Mouse (Mus musculus) midbrain, embryonic 16.5 days (tissue): ENCODE data around the gene Nrm. TPM values are rescaled to one million over a fixed set of nuclear protein-coding genes. Genes with fewer than 3 reads are reported as not detected.

Experiments used
- ATAC-seq: fragments of 200-750 bp; cut with Nextera tagmentation; 2 replicates; pipeline ENCODE4 v1.8.0; 2017; ENCODE audit warnings: moderate TSS enrichment
- H3K27ac ChIP-seq: fragments of 300-500 bp; sonication (generic); 2 replicates; pipeline ENCODE4 v1.5.1; 2014; ENCODE audit warnings: mild to moderate bottlenecking, low read length, mixed read lengths
- H3K27me3 ChIP-seq: fragments of 300-500 bp; sonication (generic); 2 replicates; pipeline ENCODE4 v1.6.1; 2014; ENCODE audit warnings: low read depth, low read length, mixed read lengths; ENCODE audit not compliant: control insufficient read depth, insufficient read depth
- H3K36me3 ChIP-seq: fragments of 300-500 bp; sonication (generic); 2 replicates; pipeline ENCODE4 v1.6.1; 2014; ENCODE audit warnings: mild to moderate bottlenecking, low read length, moderate library complexity, mixed read lengths; ENCODE audit not compliant: control insufficient read depth, insufficient read depth
- H3K4me1 ChIP-seq: fragments of 300-500 bp; sonication (generic); 2 replicates; pipeline ENCODE4 v1.6.1; 2014; ENCODE audit warnings: mild to moderate bottlenecking, low read length, mixed read lengths; ENCODE audit not compliant: control insufficient read depth, insufficient read depth
- H3K4me2 ChIP-seq: fragments of 300-500 bp; sonication (generic); 2 replicates; pipeline ENCODE4 v1.6.1; 2014; ENCODE audit warnings: mild to moderate bottlenecking, low read length, mixed read lengths
- H3K4me3 ChIP-seq: fragments of 300-500 bp; sonication (generic); 2 replicates; pipeline ENCODE4 v1.5.1; 2014; ENCODE audit warnings: low read depth, mild to moderate bottlenecking, low read length, moderate library complexity, mixed read lengths
- H3K9ac ChIP-seq: fragments of 300-500 bp; sonication (generic); 2 replicates; pipeline ENCODE4 v1.6.1; 2014; ENCODE audit warnings: low read depth, low read length, mixed read lengths
- H3K9me3 ChIP-seq: fragments of 300-500 bp; sonication (generic); replicated peaks from 2 replicates; pipeline ENCODE4 v1.6.1; 2014; ENCODE audit warnings: mild to moderate bottlenecking, low read length, mixed read lengths; ENCODE audit not compliant: control insufficient read depth, poor library complexity, severe bottlenecking
- WGBS: fragments of 180-500 bp; shearing (Covaris S2); extraction: QIAGEN DNeasy Blood & Tissue Kit; methylation state at CpG from one replicate; pipeline ENCODE4 v1.1.7; 2014; 5-methylcytosine and 5-hydroxymethylcytosine counted together
- polyA plus RNA-seq: library from polyadenylated mRNA; unstranded; fragments of >200 nt; fragmentation: Nextera tagmentation; extraction: Ambion mirVana; gene quantifications from 2 replicates; pipeline ENCODE4 v1.2.1, GENCODE M21; 2015

The Nrm gene
- polyA plus RNA-seq, 1 experiment from 2014 or later: 14.6 TPM

- no peak for ATAC-seq
Observed at GRCm38 (mm10) chr17:35868961-35869345, 7.8 kb downstream of the Nrm start.

GRCm38 (mm10) chr17:35869346-35870067 lies 8.4 kb downstream of the Nrm start:
- Histone ChIP-seq H3K27me3 (no peaks in the 10 kb centered on the region), H3K4me1 (peaks cover 57% of the 10 kb centered on the region), H3K9ac (peak overlapping the region; percentile 85), H3K4me2 (peak overlapping the region; percentile 95), H3K27ac (peak overlapping the region; percentile 48; the same call in 1 of the 2 replicates), H3K4me3 (peak overlapping the region; percentile 74), H3K36me3 (no peaks in the 10 kb centered on the region; the same call in 1 of the 2 replicates), H3K9me3 (no peaks in the 10 kb centered on the region; the same call in 1 of the 2 replicates)
- no peak for ATAC-seq
- WGBS: 1% methylated on average over 7 of the region's 7 CpGs

More at GRCm38 (mm10) chr17:35868961-35869345, 7.8 kb downstream of the Nrm start:
- no peaks in the 10 kb centered on the region; the same call in 1 of the 2 replicates for H3K9me3 ChIP-seq
- 4% methylated on average over 7 of the region's 7 CpGs for WGBS
- no peaks in the 10 kb centered on the region; the same call in 1 of the 2 replicates for H3K36me3 ChIP-seq
- no peaks in the 10 kb centered on the region for H3K27me3 ChIP-seq
- H3K4me2 ChIP-seq: peak overlapping the region; percentile 95
- peak overlapping the region; percentile 74 for H3K4me3 ChIP-seq
- peak overlapping the region; percentile 95; the same call in 1 of the 2 replicates for H3K27ac ChIP-seq
- peaks cover 58% of the 10 kb centered on the region for H3K4me1 ChIP-seq
- H3K9ac ChIP-seq: peak overlapping the region; percentile 85

GRCm38 (mm10) chr17:35870151-35870883 lies 9.2 kb downstream of the Nrm start:
- peak overlapping the region; percentile 54; the same call in 1 of the 2 replicates for H3K27ac ChIP-seq
- H3K36me3 ChIP-seq: peaks cover 4% of the 10 kb centered on the region
- H3K9me3 ChIP-seq: no peaks in the 10 kb centered on the region; the same call in 1 of the 2 replicates
- H3K4me3 ChIP-seq: peak overlapping the region; percentile 74
- peak overlapping the region; percentile 95 for H3K4me2 ChIP-seq
- H3K4me1 ChIP-seq: peaks cover 52% of the 10 kb centered on the region
- H3K9ac ChIP-seq: peak overlapping the region; percentile 57
- no peaks in the 10 kb centered on the region for H3K27me3 ChIP-seq
- ATAC-seq: no peak
- 76% methylated on average over 9 of the region's 9 CpGs for WGBS

GRCm38 (mm10) chr17:35870884-35871696 lies 10.0 kb downstream of the Nrm start:
- no peak for ATAC-seq
- peak overlapping the region; percentile 95 for H3K4me2 ChIP-seq
- H3K27me3 ChIP-seq: no peaks in the 10 kb centered on the region
- peaks cover 52% of the 10 kb centered on the region for H3K4me1 ChIP-seq
- H3K36me3 ChIP-seq: peaks cover 4% of the 10 kb centered on the region
- WGBS: 90% methylated on average over 8 of the region's 8 CpGs
- H3K9me3 ChIP-seq: no peaks in the 10 kb centered on the region; the same call in 1 of the 2 replicates
- 0 out of 2 replicates have a peak overlapping the region, but pooled peaks have one; percentile 54 for H3K27ac ChIP-seq
- peak overlapping the region; percentile 57; the same call in 1 of the 2 replicates for H3K9ac ChIP-seq
- peak overlapping the region; percentile 74; the same call in 1 of the 2 replicates for H3K4me3 ChIP-seq

GRCm38 (mm10) chr17:35873774-35874519 lies 12.8 kb downstream of the Nrm start:
- Histone ChIP-seq H3K4me1 (peaks cover 31% of the 10 kb centered on the region), H3K9me3 (no peaks in the 10 kb centered on the region; the same call in 1 of the 2 replicates), H3K9ac (no peak overlapping the region), H3K4me2 (no peak overlapping the region), H3K4me3 (no peak overlapping the region), H3K27ac (no peak overlapping the region), H3K27me3 (no peaks in the 10 kb centered on the region), H3K36me3 (peaks cover 4% of the 10 kb centered on the region)
- 33% methylated on average over 21 of the region's 21 CpGs for WGBS
- ATAC-seq: no peak

- 95% methylated on average over 6 of the region's 6 CpGs for WGBS
- H3K4me2 ChIP-seq: no peak overlapping the region
- ATAC-seq: no peak
- no peaks in the 10 kb centered on the region for H3K27me3 ChIP-seq
- peaks cover 4% of the 10 kb centered on the region for H3K36me3 ChIP-seq
- H3K9ac ChIP-seq: no peak overlapping the region
- H3K9me3 ChIP-seq: no peaks in the 10 kb centered on the region; the same call in 1 of the 2 replicates
- H3K4me1 ChIP-seq: peaks cover 24% of the 10 kb centered on the region
- no peak overlapping the region for H3K4me3 ChIP-seq
- H3K27ac ChIP-seq: no peak overlapping the region
Observed at GRCm38 (mm10) chr17:35874721-35875120, 13.6 kb downstream of the Nrm start.

- Histone ChIP-seq H3K27me3 (no peaks in the 10 kb centered on the region), H3K4me3 (peak within 1 kb of the TSS; percentile 83), H3K4me1 (peaks cover 9% of the 10 kb centered on the region), H3K27ac (peak within 1 kb of the TSS; percentile 78), H3K4me2 (peak within 1 kb of the TSS; percentile 85), H3K9ac (peak within 1 kb of the TSS; percentile 82), H3K36me3 (peaks cover 21% of the 10 kb centered on the region), H3K9me3 (no peaks in the 10 kb centered on the region)
- ATAC-seq: peak; percentile 93
- 6% methylated on average over 66 of the region's 66 CpGs for WGBS
Observed at GRCm38 (mm10) chr17:35879245-35880057, 18.3 kb downstream of the Nrm start, which contains the start of gene Dhx16. Gene Dhx16 (plus strand): TSS chr17:35879819.
